ENCODE assay signal across 8 mouse cellular contexts in genomic region chr6:101198284-101198942, GRCm38 (mm10).
DNase-seq lines count a peak whose midpoint lies in the region; ATAC-seq and TF ChIP-seq lines count a peak whose summit lies in the region.

No protein-coding gene starts in this region.

- peak; percentile 83 for ATAC-seq in lung, embryonic 14.5 days (ENCODE audit: insufficient read depth)
- peak; percentile 45 for ATAC-seq in forebrain, embryonic 14.5 days
- no peak for ATAC-seq in midbrain, postnatal 0 days (ENCODE audit: low FRiP score)
- no peak for ATAC-seq in granulocyte monocyte progenitor cell, adult 5-6 weeks (replicated peaks; ENCODE audit: poor library complexity, severe bottlenecking)

- H3K27ac ChIP-seq in lung, embryonic 14.5 days (ENCODE audit: low read depth) = no peak overlapping the region
- H3K27ac ChIP-seq in forebrain, embryonic 14.5 days (ENCODE audit: low read depth, low read length) = peak overlapping the region; percentile 46; the same call in 1 of the 2 replicates
- H3K27ac ChIP-seq in midbrain, postnatal 0 days (ENCODE audit: low read depth, low read length) = no peak overlapping the region

- no peaks in the 10 kb centered on the region for H3K27me3 ChIP-seq in lung, embryonic 14.5 days (ENCODE audit: insufficient read depth, low read length)
- H3K27me3 ChIP-seq in forebrain, embryonic 14.5 days (replicated peaks; ENCODE audit: control insufficient read depth, insufficient read depth, low read length) = no peaks in the 10 kb centered on the region
- no peaks in the 10 kb centered on the region for H3K27me3 ChIP-seq in midbrain, postnatal 0 days (ENCODE audit: insufficient read depth, low read length)

- WGBS in lung, embryonic 14.5 days = 6% methylated on average over 24 of the region's 24 CpGs
- WGBS in forebrain, embryonic 14.5 days = 3% methylated on average over 24 of the region's 24 CpGs
- 5% methylated on average over 24 of the region's 24 CpGs for WGBS in midbrain, postnatal 0 days

- H3K9ac ChIP-seq in lung, embryonic 14.5 days = peak overlapping the region; percentile 26; the same call in 1 of the 2 replicates
- H3K9ac ChIP-seq in forebrain, embryonic 14.5 days (ENCODE audit: low read length) = peak overlapping the region; percentile 54
- H3K9ac ChIP-seq in midbrain, postnatal 0 days (replicated peaks; ENCODE audit: low read length, poor library complexity, severe bottlenecking) = peak overlapping the region; percentile 37

- no peaks in the 10 kb centered on the region for H3K9me3 ChIP-seq in lung, embryonic 14.5 days (ENCODE audit: low read depth, low read length)
- no peaks in the 10 kb centered on the region for H3K9me3 ChIP-seq in forebrain, embryonic 14.5 days (replicated peaks; ENCODE audit: control insufficient read depth, low read length)
- H3K9me3 ChIP-seq in midbrain, postnatal 0 days (ENCODE audit: low read length) = no peaks in the 10 kb centered on the region

- peak; percentile 64 for DNase-seq in lung, embryonic 14.5 days
- DNase-seq in lung, postnatal 25 days (ENCODE audit: low spot score) = no peak
- peak; percentile 45 for DNase-seq in forebrain, embryonic 14.5 days (ENCODE audit: low spot score)
- peak; percentile 31 for DNase-seq in kidney, postnatal 10 days
- peak; percentile 56 for DNase-seq in midbrain, postnatal 0 days (ENCODE audit: low spot score)
- DNase-seq in ovary, adult 18-20 months (ENCODE audit: low spot score) = no peak
- DNase-seq in gastrocnemius, postnatal 10 days = no peak

- no peak for TF ChIP-seq CTCF in lung, embryonic 14.5 days (IDR thresholded peaks at IDR 0.05; ENCODE audit: low read depth)
- no peak for TF ChIP-seq CTCF in midbrain, postnatal 0 days (IDR thresholded peaks at IDR 0.05)

- H3K4me3 ChIP-seq in lung, embryonic 14.5 days (ENCODE audit: low read depth, low read length) = peak overlapping the region; percentile 18
- H3K4me3 ChIP-seq in forebrain, embryonic 14.5 days (ENCODE audit: low read depth, low read length) = peak overlapping the region; percentile 31
- H3K4me3 ChIP-seq in midbrain, postnatal 0 days (ENCODE audit: low read depth, low read length) = peak overlapping the region; percentile 50

- peaks cover 10% of the 10 kb centered on the region for H3K4me1 ChIP-seq in lung, embryonic 14.5 days (ENCODE audit: insufficient read depth)
- peaks cover 16% of the 10 kb centered on the region for H3K4me1 ChIP-seq in forebrain, embryonic 14.5 days (ENCODE audit: control insufficient read depth, insufficient read depth, low read length)
- H3K4me1 ChIP-seq in midbrain, postnatal 0 days (ENCODE audit: insufficient read depth, low read length) = no peaks in the 10 kb centered on the region

- H3K4me2 ChIP-seq in lung, embryonic 14.5 days = peak overlapping the region; percentile 58
- peak overlapping the region; percentile 79 for H3K4me2 ChIP-seq in forebrain, embryonic 14.5 days (ENCODE audit: low read length)
- H3K4me2 ChIP-seq in midbrain, postnatal 0 days (ENCODE audit: low read depth, low read length, poor library complexity, severe bottlenecking) = peak overlapping the region; percentile 90

- H3K36me3 ChIP-seq in lung, embryonic 14.5 days (ENCODE audit: insufficient read depth) = no peaks in the 10 kb centered on the region
- no peaks in the 10 kb centered on the region for H3K36me3 ChIP-seq in forebrain, embryonic 14.5 days (ENCODE audit: control insufficient read depth, insufficient read depth, low read length)
- H3K36me3 ChIP-seq in midbrain, postnatal 0 days (ENCODE audit: insufficient read depth, low read length) = no peaks in the 10 kb centered on the region

Comparison
In these comparisons a context has a peak if more than half of its experiments do, and no peak if none do; other contexts are left out.
1. DNase-seq: peak in lung, embryonic 14.5 days (single experiment), forebrain, embryonic 14.5 days (single experiment), kidney, postnatal 10 days (single experiment) and midbrain, postnatal 0 days (single experiment); none in lung, postnatal 25 days (single experiment), ovary, adult 18-20 months (single experiment) and gastrocnemius, postnatal 10 days (single experiment).
2. ATAC-seq: peak in lung, embryonic 14.5 days (single experiment) and forebrain, embryonic 14.5 days (single experiment); none in midbrain, postnatal 0 days (single experiment) and granulocyte monocyte progenitor cell, adult 5-6 weeks (single experiment).
3. Peak in every context shown above with its lines, with median percentiles within 50 percentile points of each other: H3K4me2 ChIP-seq, H3K4me3 ChIP-seq and H3K9ac ChIP-seq.